Mouse (Mus musculus) CH12F3 (cell line): Measurements from ENCODE around the gene Gm49416.

Experiments
- in situ Hi-C: fragments of 300-500 bp; cut with MboI; formaldehyde crosslinking; loops from 2 replicates; pipeline ENCODE4 v1.14.3; 2020; ENCODE audit warnings: low sequenced_read_pairs

Gene Gm49416

GRCm38 (mm10) chr19:8919684-8920072, 31.0 kb downstream of the Gm49416 start:
- in situ Hi-C loops: no loop called here

GRCm38 (mm10) chr19:8920073-8920736, 31.5 kb downstream of the Gm49416 start, which contains the start of gene B3gat3:
Gene B3gat3 (plus strand): TSS chr19:8920374.
- in situ Hi-C loops: no loop called here

DNA sequence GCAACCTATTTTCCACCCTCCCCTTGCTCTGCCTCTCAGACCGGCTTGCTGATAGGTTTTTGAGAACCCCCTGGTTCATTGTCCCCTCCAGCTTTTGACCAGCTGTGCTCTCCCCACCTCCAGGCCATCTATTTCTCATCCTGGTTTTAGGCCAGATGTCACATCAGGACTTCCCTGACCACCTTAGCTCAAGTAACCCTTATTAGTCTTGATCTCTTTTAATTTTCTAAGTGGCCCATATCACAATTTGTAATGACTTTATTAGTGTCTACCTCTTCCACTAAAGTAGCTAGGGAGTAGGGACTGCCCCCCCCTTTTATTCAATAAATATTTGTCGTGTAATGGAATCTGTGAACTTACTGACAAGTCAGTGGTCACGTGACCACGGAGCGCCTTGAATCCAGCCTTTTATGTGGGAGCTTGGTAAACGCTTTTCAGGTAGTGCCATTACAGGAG, 32.1 kb downstream of the Gm49416 start:
- in situ Hi-C loops: no loop called here

- in situ Hi-C loops: no loop called here
These were observed 33.0 kb downstream of the Gm49416 start for GRCm38 (mm10) chr19:8921741-8922140.

GRCm38 (mm10) chr19:8926766-8927165, 38.0 kb downstream of the Gm49416 start:
- in situ Hi-C loops: no loop called here

- in situ Hi-C loops: no loop called here
These were observed 39.3 kb downstream of the Gm49416 start for GRCm38 (mm10) chr19:8927891-8928525.

GRCm38 (mm10) chr19:8928689-8929223, 40.0 kb downstream of the Gm49416 start:
- in situ Hi-C loops: no loop called here

DNA sequence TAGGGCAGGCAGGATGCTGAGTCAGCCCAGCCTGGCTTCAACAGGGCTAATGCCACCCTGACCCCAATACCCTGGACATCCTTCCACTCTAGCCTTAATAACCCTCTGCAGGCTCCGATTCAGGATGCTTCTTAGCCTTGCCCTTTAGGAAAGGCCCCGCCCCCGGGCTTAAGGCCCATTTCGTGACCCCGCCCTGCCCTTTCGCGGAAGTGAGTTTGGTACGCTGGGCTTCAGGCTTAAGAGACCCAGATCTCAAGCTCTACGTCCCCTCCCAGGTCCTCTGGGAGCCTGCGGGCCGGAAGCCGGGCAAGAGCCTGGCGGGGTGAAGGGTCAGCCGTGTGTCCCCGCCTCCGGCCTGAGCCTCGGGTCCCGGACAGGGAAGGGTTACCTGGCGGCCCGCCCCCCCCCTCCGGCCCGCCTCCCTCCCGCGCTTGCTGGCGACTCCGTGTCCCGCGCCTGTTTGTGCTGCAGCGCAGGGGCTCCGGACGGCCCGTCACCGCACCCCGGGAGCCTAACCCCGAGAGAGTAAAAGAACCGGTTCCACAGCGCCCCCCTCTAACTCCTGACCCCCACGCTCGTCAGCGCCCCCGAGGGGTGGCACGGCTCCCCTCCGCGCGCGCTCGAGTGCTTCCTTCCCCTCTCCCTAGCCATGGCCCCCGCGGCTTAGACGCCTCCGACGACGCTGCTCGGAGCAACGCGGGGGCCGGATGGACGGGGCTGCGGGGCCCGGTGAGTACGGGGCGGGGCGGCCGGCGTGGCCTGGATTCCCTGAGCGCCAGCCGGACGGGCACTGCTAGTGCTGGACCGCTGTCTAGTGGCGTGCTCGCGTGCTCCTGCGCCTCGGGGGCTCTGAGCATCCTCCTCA, 40.7 kb downstream of the Gm49416 start, which contains the start of the genes Rom1 and Eml3:
TSS of gene Rom1 (minus strand) at position 133 of the 865 bp plus-strand sequence.
TSS of gene Eml3 (plus strand) at position 329 of the 865 bp plus-strand sequence.
- in situ Hi-C loops: no loop called here

DNA sequence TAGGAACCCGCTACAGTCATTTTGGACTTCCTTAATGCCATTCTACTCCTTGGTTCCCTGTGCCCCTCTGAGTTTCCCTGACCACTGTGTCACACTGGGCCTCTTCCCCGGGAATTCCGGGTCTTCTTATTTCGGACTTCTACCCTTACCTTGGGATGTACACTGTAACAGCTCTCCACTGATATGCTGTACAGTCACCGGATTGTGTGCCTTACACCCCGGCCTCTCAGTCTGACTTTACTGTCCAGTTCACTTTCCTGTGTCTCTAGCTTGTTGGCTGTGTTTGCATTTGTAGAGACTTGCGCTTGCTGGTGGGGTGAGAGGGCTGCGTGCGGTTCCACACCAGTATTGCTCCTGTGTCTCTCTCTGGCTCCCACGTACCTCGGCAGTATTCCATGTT, 41.4 kb downstream of the Gm49416 start:
- in situ Hi-C loops: no loop called here

DNA sequence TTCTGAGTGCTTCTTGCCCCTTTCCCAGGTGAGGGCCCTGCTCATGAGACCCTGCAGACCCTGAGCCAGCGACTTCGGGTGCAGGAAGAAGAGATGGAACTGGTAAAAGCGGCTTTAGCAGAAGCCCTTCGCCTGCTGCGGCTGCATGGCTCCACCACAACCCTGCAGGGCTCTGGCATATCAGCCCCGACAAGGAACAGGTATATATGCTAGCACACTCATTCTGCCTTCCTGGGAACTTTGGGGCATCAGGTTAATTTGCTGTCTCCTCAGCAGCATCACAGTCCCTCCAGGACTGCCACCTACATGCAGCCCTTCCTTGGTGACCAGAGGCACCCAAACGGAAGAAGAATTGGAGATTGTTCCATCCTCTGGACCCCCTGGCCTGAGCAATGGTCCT, 42.0 kb downstream of the Gm49416 start:
- in situ Hi-C loops: no loop called here

DNA sequence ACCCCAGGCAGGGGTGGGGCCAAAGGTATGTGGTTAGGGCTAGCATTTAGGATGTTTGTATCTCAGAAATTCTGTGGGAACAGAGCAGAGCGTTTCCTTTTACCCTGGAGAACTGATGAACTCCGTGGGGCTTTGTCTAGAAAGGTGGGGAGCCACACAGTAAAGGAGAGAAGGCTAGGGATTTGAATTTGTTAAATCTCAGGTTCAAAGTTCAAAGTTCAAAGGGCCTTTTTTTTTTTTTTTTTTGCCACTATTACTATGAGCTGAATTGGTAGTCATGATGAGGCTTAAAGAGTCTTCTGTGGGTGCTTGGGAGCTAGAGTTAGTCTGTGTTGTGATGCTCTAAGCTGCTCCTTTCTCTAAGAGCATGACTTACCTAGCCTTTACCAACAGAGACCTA, 48.0 kb downstream of the Gm49416 start:
- in situ Hi-C loops: no loop called here

DNA sequence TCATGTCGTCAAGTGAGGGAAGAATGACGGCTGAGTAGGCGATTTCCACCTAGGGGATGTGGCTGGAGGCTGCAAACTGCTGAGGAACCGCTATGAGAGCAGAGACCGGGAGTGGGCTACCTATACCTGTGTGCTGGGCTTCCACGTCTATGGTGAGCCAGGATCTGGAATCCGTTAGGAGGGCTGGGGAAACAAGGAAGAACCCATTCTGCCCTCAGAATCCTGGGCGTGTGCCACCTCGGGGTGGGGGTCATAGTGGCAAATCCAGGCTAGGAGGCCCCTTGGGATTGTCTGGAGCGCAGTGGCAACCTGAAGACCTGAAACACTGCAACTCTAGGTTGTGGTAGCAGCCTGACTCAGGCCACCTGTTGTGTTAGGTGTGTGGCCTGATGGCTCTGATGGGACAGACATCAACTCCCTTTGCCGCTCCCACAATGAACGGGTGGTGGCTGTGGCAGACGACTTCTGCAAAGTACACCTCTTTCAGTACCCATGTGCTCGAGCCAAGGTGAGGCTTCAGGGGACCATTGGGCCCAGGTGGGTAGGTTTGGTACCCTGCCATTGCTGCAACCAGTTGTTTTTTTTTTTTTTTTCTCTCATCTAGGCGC, 51.9 kb downstream of the Gm49416 start:
- in situ Hi-C loops: no loop called here

GRCm38 (mm10) chr19:8941136-8941514, 52.4 kb downstream of the Gm49416 start:
- in situ Hi-C loops: no loop called here

GRCm38 (mm10) chr19:8941515-8942217, 52.9 kb downstream of the Gm49416 start, which contains the start of gene Mta2:
Gene Mta2 (plus strand): TSS chr19:8941875.
- in situ Hi-C loops: no loop called here

- in situ Hi-C loops: no loop called here
These were observed 53.7 kb downstream of the Gm49416 start for GRCm38 (mm10) chr19:8942276-8942964.

DNA sequence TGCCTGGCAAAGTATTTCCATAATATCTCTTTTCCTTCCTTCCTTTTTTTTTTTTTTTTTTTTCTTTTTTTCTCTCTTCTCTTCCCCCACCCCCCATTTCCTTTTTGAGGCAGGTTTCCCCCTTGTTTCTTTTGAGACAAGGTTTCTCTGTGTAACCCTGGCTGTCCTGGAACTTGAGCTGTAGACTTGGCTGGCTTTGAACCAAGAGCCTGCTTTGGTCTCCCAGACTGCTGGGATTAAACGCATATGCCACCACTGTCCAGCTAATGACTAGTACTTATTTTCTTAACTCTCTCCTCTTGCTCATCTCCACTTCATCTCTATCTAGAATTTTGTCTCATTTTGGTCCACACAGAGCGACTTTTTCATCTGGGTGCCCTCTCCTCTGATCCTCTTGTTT, 54.3 kb downstream of the Gm49416 start:
- in situ Hi-C loops: no loop called here

DNA sequence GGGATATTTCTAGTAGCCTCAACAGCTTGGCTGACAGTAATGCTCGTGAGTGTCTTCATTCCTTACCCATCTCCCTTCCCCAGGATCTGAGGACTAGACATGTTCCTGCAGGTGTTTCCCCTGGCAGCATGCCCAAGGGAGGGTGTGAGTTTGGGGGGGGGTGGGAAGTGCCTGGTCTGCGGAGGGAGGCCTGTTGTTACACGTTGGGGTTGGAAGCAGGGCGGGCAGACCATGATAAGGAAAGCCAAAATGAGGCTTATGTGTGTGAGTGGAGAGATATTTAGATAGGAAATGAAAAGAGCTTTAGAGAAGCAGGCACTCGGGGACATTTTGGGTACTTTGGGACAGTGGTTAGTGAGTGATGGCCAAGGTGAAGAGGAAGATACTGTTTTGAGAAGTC, 55.3 kb downstream of the Gm49416 start:
- in situ Hi-C loops: no loop called here

- in situ Hi-C loops: no loop called here
These were observed 56.0 kb downstream of the Gm49416 start for GRCm38 (mm10) chr19:8944750-8945149.
